Mouse (Mus musculus): ENCODE measurements at regions not wholly inside any gene's neighbourhood (a gene's known extent, or its start where the extent isn't known, plus 50 kb on each side); places are given as distances from the start of the nearest gene placed in this dataset.

- TF ChIP-seq CTCF (IDR thresholded peaks at IDR 0.05; ENCODE audit: low read depth) (no peak), EP300 (IDR thresholded peaks at IDR 0.05; ENCODE audit: low read depth) (no peak)
Measured at GRCm38 (mm10) chr19:59568907-59569306, 110.7 kb downstream of the Emx2 start.

Measured in liver, postnatal 0 days (tissue).